Mouse (Mus musculus) lung, embryonic 14.5 days (tissue): ENCODE results near the gene Kiss1r. TPM values are rescaled to one million over a fixed set of nuclear protein-coding genes. Genes with fewer than 3 reads are reported as not detected.

Experiments
- ATAC-seq: fragments of 200-750 bp; cut with Nextera tagmentation; 2 replicates; pipeline ENCODE4 v1.8.0; 2017; ENCODE audit warnings: mild to moderate bottlenecking, moderate TSS enrichment, moderate library complexity; ENCODE audit not compliant: insufficient read depth
- DNase-seq: peaks from one replicate; pipeline ENCODE4 v3.0.0-alpha.2; 2015
- H3K27ac ChIP-seq: fragments of 300-500 bp; sonication (generic); 2 replicates; pipeline ENCODE4 v1.5.1; 2014; ENCODE audit warnings: low read depth, mild to moderate bottlenecking, moderate library complexity
- H3K27me3 ChIP-seq: fragments of 300-500 bp; sonication (generic); 2 replicates; pipeline ENCODE4 v1.6.1; 2014; ENCODE audit warnings: low read length, control low read depth; ENCODE audit not compliant: insufficient read depth
- H3K36me3 ChIP-seq: fragments of 300-500 bp; sonication (generic); 2 replicates; pipeline ENCODE4 v1.6.1; 2014; ENCODE audit warnings: control low read depth; ENCODE audit not compliant: insufficient read depth
- H3K4me1 ChIP-seq: fragments of 300-500 bp; sonication (generic); 2 replicates; pipeline ENCODE4 v1.6.1; 2014; ENCODE audit warnings: antibody characterized with exemption, control low read depth; ENCODE audit not compliant: insufficient read depth
- H3K4me2 ChIP-seq: fragments of 300-500 bp; sonication (generic); 2 replicates; pipeline ENCODE4 v1.6.1; 2014; ENCODE audit warnings: mild to moderate bottlenecking
- H3K4me3 ChIP-seq: fragments of 300-500 bp; sonication (generic); 2 replicates; pipeline ENCODE4 v1.5.1; 2014; ENCODE audit warnings: low read depth, low read length
- H3K9ac ChIP-seq: fragments of 300-500 bp; sonication (generic); 2 replicates; pipeline ENCODE4 v1.6.1; 2014
- H3K9me3 ChIP-seq: fragments of 300-500 bp; sonication (generic); 2 replicates; pipeline ENCODE4 v1.6.1; 2016; ENCODE audit warnings: low read depth, low read length, control low read depth
- CTCF ChIP-seq: IDR thresholded peaks from 2 replicates; pipeline ENCODE4 v1.5.1; 2016; ENCODE audit warnings: antibody characterized with exemption, low read depth
- whole genome bisulfite sequencing: fragments of 180-500 bp; shearing (Covaris S2); extraction: QIAGEN DNeasy Blood & Tissue Kit; methylation state at CpG from one replicate; pipeline ENCODE4 v1.1.7; 2014; 5-methylcytosine and 5-hydroxymethylcytosine counted together
- polyA plus RNA-seq: library from polyadenylated mRNA; unstranded; fragments of >200 nt; fragmentation: Nextera tagmentation; extraction: Ambion mirVana; gene quantifications from 2 replicates; pipeline ENCODE4 v1.2.1, GENCODE M21; 2014

The Kiss1r gene
- polyA plus RNA-seq, 1 experiment from 2014 or later = 1.2 TPM

GRCm38 (mm10) chr10:79934794-79935569 is 18.2 kb downstream of the Kiss1r start:
- WGBS = 88% methylated on average over 16 of the region's 16 CpGs
- Histone ChIP-seq H3K27me3 (no peaks in the 10 kb centered on the region), H3K4me2 (no peak overlapping the region), H3K4me1 (peaks cover 36% of the 10 kb centered on the region), H3K9ac (no peak overlapping the region), H3K9me3 (no peaks in the 10 kb centered on the region), H3K27ac (no peak overlapping the region), H3K4me3 (no peak overlapping the region), H3K36me3 (peaks cover 50% of the 10 kb centered on the region)
- DNase-seq (no peak), ATAC-seq (no peak)
- no peak for TF ChIP-seq CTCF

DNA sequence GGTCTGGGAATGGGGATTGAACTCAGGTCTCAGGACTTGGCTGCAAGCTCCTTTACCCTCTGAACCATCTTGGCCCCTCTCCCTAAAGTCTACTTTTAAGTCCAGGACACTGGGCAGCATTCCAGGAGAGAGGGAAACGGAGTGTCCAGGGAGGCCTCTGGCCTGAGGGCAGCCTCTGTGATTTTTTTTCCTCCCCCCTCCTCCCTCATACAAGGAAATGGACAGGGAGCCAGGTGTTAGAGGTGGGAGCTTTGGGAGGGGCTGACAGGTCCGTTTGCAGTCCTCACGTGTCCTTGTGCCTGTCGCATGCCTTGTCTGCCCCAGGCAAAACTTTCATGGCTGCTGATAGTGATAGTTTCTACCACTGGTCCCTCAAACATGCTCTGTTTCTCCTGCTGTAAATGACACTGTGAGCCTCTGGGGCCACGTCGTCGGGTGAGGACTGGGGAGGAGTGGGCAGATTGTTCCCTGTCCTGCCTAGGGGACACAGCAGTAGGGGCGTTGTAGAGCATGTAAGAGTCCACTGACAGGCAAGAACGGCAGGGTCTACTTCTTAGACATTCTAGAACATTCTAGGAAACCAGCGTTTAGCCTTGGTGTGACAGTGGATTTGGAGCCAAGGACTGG is 19.6 kb downstream of the Kiss1r start:
- Histone ChIP-seq H3K4me2 (peak overlapping the region; percentile 32), H3K9ac (peak overlapping the region; percentile 23; the same call in 1 of the 2 replicates), H3K4me3 (no peak overlapping the region), H3K9me3 (no peaks in the 10 kb centered on the region), H3K4me1 (peaks cover 36% of the 10 kb centered on the region), H3K27me3 (no peaks in the 10 kb centered on the region), H3K36me3 (peaks cover 44% of the 10 kb centered on the region), H3K27ac (peak overlapping the region; percentile 64)
- TF ChIP-seq CTCF = no peak
- DNase-seq (peak; percentile 53), ATAC-seq (no peak)
- WGBS = 47% methylated on average over 10 of the region's 10 CpGs

- H3K4me2 ChIP-seq = peak overlapping the region; percentile 32
- H3K36me3 ChIP-seq = peaks cover 38% of the 10 kb centered on the region
- H3K27ac ChIP-seq = peak overlapping the region; percentile 64
- no peak for ATAC-seq
- no peaks in the 10 kb centered on the region for H3K27me3 ChIP-seq
- H3K9me3 ChIP-seq = no peaks in the 10 kb centered on the region
- peak overlapping the region; percentile 23 for H3K9ac ChIP-seq
- no peak for TF ChIP-seq CTCF
- H3K4me1 ChIP-seq = peaks cover 36% of the 10 kb centered on the region
- peak; percentile 70 for DNase-seq
- 0 out of 2 replicates have a peak overlapping the region, but pooled peaks have one; percentile 3 for H3K4me3 ChIP-seq
- 45% methylated on average over 27 of the region's 27 CpGs for WGBS
These were observed 20.2 kb downstream of the Kiss1r start for GRCm38 (mm10) chr10:79936911-79937441.

GRCm38 (mm10) chr10:79937775-79938526 is 21.2 kb downstream of the Kiss1r start:
- Histone ChIP-seq H3K4me3 (no peak overlapping the region), H3K4me1 (peaks cover 26% of the 10 kb centered on the region), H3K9ac (peak overlapping the region; percentile 23; the same call in 1 of the 2 replicates), H3K36me3 (peaks cover 30% of the 10 kb centered on the region), H3K27me3 (no peaks in the 10 kb centered on the region), H3K4me2 (no peak overlapping the region), H3K9me3 (no peaks in the 10 kb centered on the region), H3K27ac (no peak overlapping the region)
- TF ChIP-seq CTCF = no peak
- WGBS = 68% methylated on average over 11 of the region's 11 CpGs
- DNase-seq (no peak), ATAC-seq (no peak)

GRCm38 (mm10) chr10:79940749-79941148 is 24.0 kb downstream of the Kiss1r start:
- Histone ChIP-seq H3K4me2 (no peak overlapping the region), H3K27ac (no peak overlapping the region), H3K4me3 (no peak overlapping the region), H3K9me3 (no peaks in the 10 kb centered on the region), H3K36me3 (peaks cover 19% of the 10 kb centered on the region), H3K27me3 (no peaks in the 10 kb centered on the region), H3K4me1 (peaks cover 23% of the 10 kb centered on the region), H3K9ac (no peak overlapping the region)
- no peak for TF ChIP-seq CTCF
- ATAC-seq (no peak), DNase-seq (no peak)
- 57% methylated on average over 7 of the region's 7 CpGs for whole genome bisulfite sequencing

DNA sequence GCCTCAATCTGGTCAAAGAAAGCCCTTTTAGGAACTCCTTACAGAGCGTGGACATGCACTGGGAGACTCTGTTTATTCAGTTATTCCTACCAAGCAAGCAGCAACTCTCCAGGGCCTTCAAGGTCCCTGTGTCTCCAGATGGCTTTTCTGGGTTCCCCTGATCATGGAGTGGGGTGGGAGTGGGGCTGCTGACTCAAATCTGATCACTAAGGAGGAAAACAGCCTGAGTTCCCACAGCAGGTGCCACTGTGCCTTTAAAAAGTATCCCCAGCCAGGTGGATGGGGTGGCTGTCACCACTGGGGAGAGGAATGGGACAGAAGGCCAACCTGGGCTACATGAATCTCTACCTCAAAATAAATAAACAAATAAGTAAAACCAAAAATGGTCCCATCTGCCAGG is 26.2 kb downstream of the Kiss1r start:
- no peak overlapping the region for H3K9ac ChIP-seq
- DNase-seq = no peak
- TF ChIP-seq CTCF = no peak
- WGBS = 69% methylated on average over 1 of the region's 1 CpGs
- no peaks in the 10 kb centered on the region for H3K9me3 ChIP-seq
- peaks cover 17% of the 10 kb centered on the region for H3K4me1 ChIP-seq
- no peak overlapping the region; the same call in 1 of the 2 replicates for H3K27ac ChIP-seq
- ATAC-seq = no peak
- H3K4me2 ChIP-seq = no peak overlapping the region
- peaks cover 12% of the 10 kb centered on the region; the same call in 1 of the 2 replicates for H3K36me3 ChIP-seq
- no peaks in the 10 kb centered on the region for H3K27me3 ChIP-seq
- no peak overlapping the region for H3K4me3 ChIP-seq
